Mouse (Mus musculus) T-helper 1 cell (primary cell): ENCODE results near the gene Gdpd3.

Experiments used
- in situ Hi-C: fragments of 300-600 bp; cut with MboI, MseI; formaldehyde crosslinking; loops from one replicate; pipeline ENCODE4 v1.15.1; 2025; ENCODE audit warnings: high pct_unique_total_duplicates

The Gdpd3 gene

DNA sequence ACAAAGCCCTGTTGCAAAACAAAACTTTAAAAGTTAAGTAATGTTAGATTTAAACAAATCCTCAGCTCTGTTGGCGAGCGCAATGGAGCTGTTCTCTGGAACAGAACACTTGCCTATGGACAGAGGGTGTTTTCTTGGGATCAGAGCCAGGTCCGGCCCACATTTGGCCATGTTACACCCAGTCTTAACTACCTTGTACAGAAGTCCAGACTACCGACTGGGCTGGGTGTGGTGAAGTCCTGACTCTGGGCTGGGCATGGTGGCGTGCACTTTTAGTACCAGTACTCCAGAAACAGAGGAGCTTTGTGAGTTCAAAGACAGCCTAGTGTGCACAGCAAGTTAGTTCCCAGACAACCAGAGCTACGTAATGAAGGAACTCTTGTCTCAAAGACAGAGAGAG is 40.8 kb downstream of the Gdpd3 start:
- in situ Hi-C loops, result no loop called here

DNA sequence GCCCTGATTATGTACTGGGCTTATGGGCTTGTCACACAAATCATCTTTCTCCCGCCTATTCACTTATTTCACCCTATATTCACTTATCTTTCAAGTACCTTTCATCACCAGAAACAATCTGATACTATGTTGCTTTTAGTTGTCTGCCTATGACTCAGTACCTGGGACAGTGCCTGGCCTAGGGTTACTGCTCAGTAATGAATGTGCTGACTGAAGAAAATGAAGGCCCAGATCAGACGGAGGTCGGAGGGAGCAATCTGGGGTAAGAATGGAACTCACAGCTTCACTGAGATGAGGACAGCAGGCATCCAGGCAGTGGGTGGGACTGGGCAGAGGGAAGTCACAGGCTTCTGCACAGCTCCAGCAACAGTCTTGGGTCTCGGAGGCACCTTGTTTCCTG is 41.3 kb downstream of the Gdpd3 start:
- in situ Hi-C loops, result no loop called here

DNA sequence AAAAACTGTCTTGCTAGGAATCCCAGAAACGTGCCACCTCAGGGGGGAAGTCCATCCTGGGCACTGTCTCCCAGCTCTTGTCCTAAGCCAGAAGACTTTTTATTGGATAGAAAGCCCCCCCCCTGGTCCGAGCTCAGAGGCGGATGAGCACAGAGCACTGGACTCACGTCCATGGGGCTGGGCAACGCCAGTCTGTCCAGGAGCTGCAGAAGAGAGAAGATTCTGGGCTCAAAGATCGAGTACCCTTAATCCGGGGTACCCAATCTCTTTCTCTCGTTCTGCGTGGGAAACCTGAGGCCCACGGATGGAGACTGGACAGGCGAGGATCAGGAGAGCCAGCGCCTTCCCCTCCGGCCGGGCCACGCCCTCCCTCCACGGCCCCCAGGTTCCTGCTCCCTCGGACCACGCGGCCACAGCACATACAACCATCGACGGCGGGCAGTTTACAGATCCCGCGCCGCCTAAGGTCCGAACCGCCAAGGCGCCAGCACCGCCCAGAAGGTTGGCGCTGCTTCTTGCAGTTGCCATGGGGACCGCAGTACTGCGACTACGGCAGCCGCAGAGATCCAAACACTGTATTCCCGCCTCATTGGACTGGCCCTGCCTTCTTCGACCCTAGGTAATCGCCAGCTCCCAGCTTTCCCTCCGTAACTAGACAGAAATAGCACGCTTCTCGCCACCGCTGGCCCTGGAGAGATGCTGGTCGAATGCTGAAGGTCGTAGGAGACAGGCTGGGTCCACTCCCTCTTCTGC is 42.7 kb downstream of the Gdpd3 start:
- in situ Hi-C loops, result no loop called here

DNA sequence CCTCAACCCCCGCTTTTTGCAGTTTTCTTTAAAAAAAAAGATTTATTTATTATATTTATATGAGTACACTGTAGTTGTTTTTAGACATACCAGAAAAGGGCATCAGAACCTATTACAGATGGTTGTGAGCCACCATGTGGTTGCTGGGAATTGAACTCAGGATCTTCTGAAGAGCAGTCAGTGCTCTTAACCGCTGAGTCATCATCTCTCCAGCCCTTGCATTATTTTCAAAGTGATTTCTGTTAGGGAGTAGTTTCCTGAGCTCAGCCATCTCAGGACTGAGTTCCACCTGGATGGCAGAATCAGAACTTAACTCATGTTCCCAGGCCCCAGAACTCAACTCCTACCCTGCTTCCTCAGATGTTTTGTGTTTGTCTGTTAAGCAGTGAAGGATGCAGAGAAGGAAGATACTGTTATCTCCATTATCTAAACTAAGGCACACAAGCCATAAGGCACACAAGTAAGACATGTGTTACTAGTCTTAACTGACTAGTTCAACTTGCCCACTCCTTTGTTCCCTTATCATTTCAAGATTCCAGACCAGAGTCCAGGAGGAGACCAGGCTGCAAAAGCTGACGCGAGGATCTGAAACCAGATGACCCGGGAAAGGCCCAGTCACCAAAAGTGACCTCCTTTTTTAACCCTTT is 43.7 kb downstream of the Gdpd3 start:
- in situ Hi-C loops, result no loop called here

DNA sequence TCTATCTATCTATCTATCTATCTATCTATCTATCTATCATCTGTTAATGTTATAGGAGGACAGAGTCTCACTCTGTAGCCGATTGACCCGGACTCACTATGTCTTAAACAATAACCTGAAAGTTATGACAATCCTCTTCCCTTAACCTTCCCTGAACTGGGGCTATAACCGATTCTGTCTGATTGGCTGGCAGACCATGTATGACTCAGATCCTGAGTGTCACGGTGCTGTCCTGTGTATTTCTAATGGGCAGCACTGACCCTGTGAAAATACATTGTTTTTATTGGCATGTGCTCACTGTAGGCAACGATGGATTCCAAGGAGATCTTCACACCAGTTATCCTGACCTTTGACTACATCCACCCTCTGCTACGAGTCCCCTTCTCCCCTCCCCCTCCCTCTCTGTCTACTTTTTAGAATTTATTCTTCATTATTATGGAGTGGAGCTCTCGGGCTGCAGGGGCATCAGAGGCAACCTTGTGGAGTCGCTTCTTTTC is 49.6 kb downstream of the Gdpd3 start:
- in situ Hi-C loops, result no loop called here

DNA sequence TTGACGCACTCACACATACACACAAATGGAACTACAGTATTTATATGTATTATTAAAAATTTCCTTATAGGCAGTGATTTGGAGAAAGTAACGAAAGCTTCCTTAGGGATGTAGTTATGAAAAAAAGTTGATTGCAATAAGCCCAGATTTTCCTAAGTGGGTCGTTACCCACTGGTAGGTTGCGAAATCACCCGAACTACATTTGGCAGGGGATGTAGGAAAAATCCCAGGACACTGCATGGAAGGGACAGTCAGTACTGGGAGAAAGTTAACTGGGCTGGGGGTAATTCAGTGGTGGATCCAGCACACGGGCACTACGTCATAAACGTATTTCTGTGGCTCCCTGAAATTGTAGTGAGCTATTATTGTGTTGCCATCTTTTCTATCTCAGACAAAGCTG is 50.4 kb downstream of the Gdpd3 start:
- in situ Hi-C loops, result no loop called here

DNA sequence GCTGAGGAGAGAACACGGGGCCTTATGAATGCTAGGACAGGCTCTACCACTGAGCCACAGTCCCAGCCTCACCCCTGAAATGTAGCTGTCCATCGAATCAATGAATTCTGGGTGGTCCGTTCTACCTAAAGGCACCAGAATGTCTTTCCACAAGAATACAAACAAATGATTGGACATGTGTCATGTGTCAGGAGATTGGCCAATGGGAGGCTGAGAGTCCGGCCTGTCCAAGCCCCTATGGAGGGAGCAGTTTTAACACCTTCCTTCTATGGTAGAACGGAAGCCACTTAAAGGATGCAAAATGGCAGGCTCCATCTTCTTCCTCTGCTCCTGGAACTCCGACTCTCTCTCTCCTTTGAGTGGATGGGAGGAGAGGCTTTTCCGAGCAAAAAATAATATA is 51.5 kb downstream of the Gdpd3 start:
- in situ Hi-C loops, result no loop called here

DNA sequence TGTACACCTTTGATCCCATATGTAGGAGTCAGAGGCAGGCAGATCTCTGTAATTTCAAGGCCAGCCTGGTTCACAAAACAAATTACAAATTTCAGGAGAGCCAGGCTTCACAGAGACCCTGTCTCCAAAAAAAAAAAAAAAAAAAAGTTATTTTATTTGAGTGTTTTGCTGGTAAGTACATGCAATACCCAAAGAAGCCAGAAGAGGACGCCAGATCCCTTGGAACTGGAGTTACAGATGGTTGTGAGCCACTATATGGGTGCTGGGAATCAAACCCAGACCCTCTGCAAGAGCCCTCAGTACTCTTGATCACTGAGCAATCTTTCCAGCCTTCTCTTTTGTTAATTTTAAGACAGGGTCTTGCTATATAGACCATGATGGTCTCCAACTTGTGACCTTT is 52.7 kb downstream of the Gdpd3 start:
- in situ Hi-C loops, result no loop called here

DNA sequence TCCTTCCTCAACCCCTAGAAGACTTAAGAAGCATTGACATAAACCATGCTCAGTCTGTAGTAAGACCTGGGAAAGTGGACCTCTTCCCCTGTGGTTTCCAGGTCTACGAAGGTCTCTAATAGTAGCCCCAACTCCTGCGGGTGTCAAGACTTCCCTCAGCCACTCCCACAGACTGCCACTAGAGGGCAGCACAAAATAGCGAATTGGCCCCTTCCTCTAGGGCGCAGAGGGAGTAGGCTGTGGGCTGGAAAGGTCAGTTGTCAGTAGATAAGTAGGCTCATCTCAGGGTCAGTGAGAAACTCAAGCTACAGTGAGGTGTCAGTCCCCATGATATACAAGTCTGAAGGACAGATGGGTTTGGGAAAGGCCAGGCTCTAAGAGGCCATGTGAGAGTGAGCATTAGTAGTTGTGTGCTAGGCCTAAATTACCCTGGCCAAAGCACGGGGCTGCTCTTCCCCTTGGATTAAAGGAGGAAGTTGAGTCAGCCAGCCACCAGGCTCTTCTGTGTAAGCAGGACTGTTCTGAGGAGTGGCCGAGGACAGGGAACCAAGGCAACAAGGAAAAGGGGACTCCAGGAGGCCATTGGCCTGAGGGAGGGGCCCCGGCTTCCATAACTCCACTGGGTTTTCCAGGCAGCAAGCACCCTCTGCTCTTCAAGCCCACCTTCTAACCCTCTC is 55.8 kb downstream of the Gdpd3 start:
- in situ Hi-C loops, result no loop called here

DNA sequence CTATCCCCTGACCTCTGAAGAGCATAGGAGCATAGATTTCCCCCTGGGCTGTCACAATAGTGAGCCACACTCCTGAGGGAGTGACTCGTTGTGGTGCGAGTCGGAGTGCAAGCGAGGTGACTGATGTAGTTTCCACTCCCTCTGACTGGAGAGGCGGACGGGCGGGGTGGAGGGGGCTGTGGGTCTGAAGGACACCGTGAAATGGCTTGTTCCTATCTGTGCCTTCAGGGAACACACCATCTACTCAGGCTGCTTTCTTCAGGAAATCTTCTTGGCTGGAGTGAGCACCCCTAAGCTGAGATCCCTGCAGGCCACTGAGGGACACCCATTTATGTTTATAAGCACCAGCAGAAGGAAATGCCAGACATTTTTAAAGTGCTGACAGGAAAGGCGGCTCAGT is 56.6 kb downstream of the Gdpd3 start:
- in situ Hi-C loops, result no loop called here

DNA sequence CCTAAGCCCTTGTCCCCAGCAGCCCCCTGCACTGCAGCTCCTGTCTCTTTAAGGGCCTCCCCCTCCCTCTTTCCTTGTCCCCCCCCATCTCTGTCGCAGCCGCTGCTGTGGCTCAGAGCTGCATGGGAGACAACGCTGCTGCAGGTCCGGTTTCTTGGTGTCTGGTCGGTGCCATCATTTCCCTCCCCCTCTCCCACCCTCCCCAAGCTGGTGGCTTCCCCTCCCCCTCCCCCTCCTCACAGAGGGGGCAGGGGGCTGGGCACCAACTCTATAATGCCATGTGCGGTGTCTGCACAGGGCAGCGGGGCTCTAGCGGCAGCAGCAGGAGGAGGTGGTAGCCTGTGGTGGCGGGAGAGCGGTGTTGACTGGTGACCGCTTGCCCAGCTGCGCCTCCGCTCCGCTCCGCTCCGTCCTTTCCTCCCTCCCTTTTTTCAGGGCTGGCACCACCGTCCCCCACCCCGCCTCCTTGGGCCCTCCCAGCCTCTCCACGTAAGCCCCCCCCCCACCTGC is 57.1 kb downstream of the Gdpd3 start:
- in situ Hi-C loops, result no loop called here

DNA sequence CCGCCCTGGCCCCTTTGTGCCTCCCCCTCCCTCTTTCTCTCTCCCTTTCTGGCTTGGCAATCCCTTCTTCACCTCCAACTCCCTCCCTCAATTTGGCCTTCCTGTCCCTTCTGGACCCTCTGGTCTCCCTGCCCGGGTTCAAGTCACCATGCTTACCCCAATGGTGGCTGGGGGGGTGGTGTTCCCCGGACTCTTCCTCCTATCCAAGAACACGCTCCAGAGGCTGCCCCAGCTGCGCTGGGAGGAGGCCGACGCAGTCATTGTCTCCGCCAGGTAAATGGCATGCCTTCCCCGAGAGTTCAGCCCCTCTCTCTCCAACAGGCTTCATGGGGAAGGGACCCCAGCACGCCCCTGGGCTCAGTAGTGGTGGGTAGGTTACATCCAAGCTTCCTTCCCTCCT is 57.8 kb downstream of the Gdpd3 start:
- in situ Hi-C loops, result no loop called here
